Mouse (Mus musculus) cortical plate, adult 2 months (tissue): Measurements from ENCODE around the gene Limk2.

Experiments
- CTCF ChIP-seq: fragments of 200-500 bp; IDR thresholded peaks from 2 replicates; pipeline ENCODE4 v1.5.1; 2011; ENCODE audit warnings: mild to moderate bottlenecking, control low read depth, low read length; ENCODE audit not compliant: insufficient read depth; ENCODE audit errors: extremely low read depth
- POLR2A ChIP-seq: fragments of 200-500 bp; IDR thresholded peaks from 2 replicates; pipeline ENCODE4 v1.6.1; 2011; ENCODE audit warnings: mild to moderate bottlenecking, low read length, control low read depth; ENCODE audit not compliant: insufficient read depth; ENCODE audit errors: extremely low read depth

DNA sequence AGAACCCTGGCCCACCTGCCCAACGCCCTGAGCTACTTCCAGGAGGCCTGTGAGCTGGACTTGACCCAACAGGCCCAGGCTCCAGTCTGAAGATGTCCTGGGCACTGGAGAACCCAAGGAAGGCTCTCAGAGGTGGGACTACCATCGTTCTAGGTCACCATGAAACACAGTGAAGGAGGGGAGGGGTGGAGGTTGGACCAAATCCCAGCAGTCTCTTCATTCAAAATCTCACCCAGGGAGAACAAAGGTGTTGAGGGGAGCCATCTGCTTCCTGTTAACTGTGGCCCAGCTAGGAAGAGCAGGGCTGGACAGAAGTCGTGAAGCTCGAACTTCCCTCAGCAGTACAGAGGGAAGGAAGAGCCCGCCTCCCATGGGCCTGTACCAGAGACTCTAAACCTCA, 19.0 kb downstream of the Limk2 start:
- TF ChIP-seq POLR2A (no peak), CTCF (no peak)
